Mouse (Mus musculus): ENCODE results near the gene Fkbp8. TPM values are rescaled to one million over a fixed set of nuclear protein-coding genes. Genes with fewer than 3 reads are reported as not detected.
A peak's percentile ranks its signal among the peaks of the same experiment; 100 is the strongest.

The Fkbp8 gene
- total and polyA plus RNA-seq, 3 experiments = 176 to 266 (median 178) TPM

GRCm38 (mm10) chr8:70504291-70504716 is 23.2 kb upstream of the Fkbp8 start:
- peaks cover 18 to 64% of the 10 kb centered on the region in 2 experiments for H3K4me1 ChIP-seq (ENCODE audit: control insufficient read depth in 1 of 2, insufficient read depth in 2 of 2)
- H3K27me3 ChIP-seq (replicated peaks) = peaks cover 5% of the 10 kb centered on the region
- H3K36me3 ChIP-seq (replicated peaks in 1 of 2; ENCODE audit: control insufficient read depth in 1 of 2, insufficient read depth in 1 of 2, low read length in 1 of 2) = peaks cover 20 to 44% of the 10 kb centered on the region in 2 experiments
- no peaks in the 10 kb centered on the region for H3K9me3 ChIP-seq (replicated peaks; ENCODE audit: low read length)
- dilution Hi-C loops (cut with MboI; ENCODE audit: extremely low pct_ligation_motif_present, extremely low pct_unique_long_range_greater_than_20kb, low sequenced_read_pairs) (no loop called here), in situ Hi-C loops (cut with MboI; ENCODE audit: low pct_ligation_motif_present, low pct_unique_long_range_greater_than_20kb, low sequenced_read_pairs) (loop anchor here (10.0 kb wide), 1 partner anchor 90 kb away; no protein-coding TSS in a partner anchor)
- H3K4me2 ChIP-seq (ENCODE audit: insufficient read depth, low read depth, poor library complexity, severe bottlenecking) = no peak overlapping the region
- no peak overlapping the region for H3K9ac ChIP-seq (ENCODE audit: insufficient read depth, low read depth)
- no peak for DNase-seq (ENCODE audit: extremely low read depth)
- H3K4me3 ChIP-seq (replicated peaks in 1 of 3; ENCODE audit: low read depth in 2 of 3, low read length in 2 of 3, poor library complexity in 1 of 3) = no peak overlapping the region
- H3K27ac ChIP-seq (ENCODE audit: insufficient read depth, low read depth) = no peak overlapping the region
- TF ChIP-seq ZC3H11A (IDR thresholded peaks at IDR 0.05; ENCODE audit: low read depth, low read length) = no peak
- no peak for TF ChIP-seq MXI1 (IDR thresholded peaks at IDR 0.05; ENCODE audit: low read depth, low read length)
- TF ChIP-seq IRF4 (IDR thresholded peaks at IDR 0.05; ENCODE audit: low read depth, low read length) = no peak
- no peak for TF ChIP-seq E2F4 (IDR thresholded peaks at IDR 0.05; ENCODE audit: insufficient replicate concordance, low read depth, low read length)
- TF ChIP-seq MYC (IDR thresholded peaks at IDR 0.05; ENCODE audit: low read depth, low read length) = no peak
- TF ChIP-seq USF2 (conservative IDR thresholded peaks at IDR 0.05; ENCODE audit: low read depth, low read length) = no peak
- no peak for TF ChIP-seq HCFC1 (IDR thresholded peaks at IDR 0.05; ENCODE audit: low read depth, low read length)
- TF ChIP-seq KAT2A (IDR thresholded peaks at IDR 0.05; ENCODE audit: insufficient replicate concordance, low read length) = no peak
- no peak for TF ChIP-seq PAX5 (IDR thresholded peaks at IDR 0.05; ENCODE audit: low read length)
- TF ChIP-seq ZNF384 (IDR thresholded peaks at IDR 0.05; ENCODE audit: low read depth, low read length) = no peak
- TF ChIP-seq MAZ (IDR thresholded peaks at IDR 0.05; ENCODE audit: low read depth, low read length) = no peak
- TF ChIP-seq SIN3A (IDR thresholded peaks at IDR 0.05; ENCODE audit: low read length) = no peak
- TF ChIP-seq TCF12 (IDR thresholded peaks at IDR 0.05; ENCODE audit: low read depth, low read length) = no peak
- no peak for TF ChIP-seq ETS1 (conservative IDR thresholded peaks at IDR 0.05; ENCODE audit: low read depth, low read length)
- no peak for TF ChIP-seq SMC3 (IDR thresholded peaks at IDR 0.05; ENCODE audit: low read depth, low read length)
- TF ChIP-seq TBP (conservative IDR thresholded peaks at IDR 0.05; ENCODE audit: low read depth, low read length) = no peak
- TF ChIP-seq ELF1 (IDR thresholded peaks at IDR 0.05; ENCODE audit: low read depth, low read length) = no peak
- no peak for TF ChIP-seq USF1 (IDR thresholded peaks at IDR 0.05; ENCODE audit: low read depth, low read length)
- no peak for TF ChIP-seq POLR2A (IDR thresholded peaks at IDR 0.05; ENCODE audit: low read depth, low read length)
- TF ChIP-seq NELFE (IDR thresholded peaks at IDR 0.05; ENCODE audit: low read depth, low read length) = no peak
- peaks cover 15% of the 10 kb centered on the region for H3K79me2 ChIP-seq (replicated peaks; ENCODE audit: control insufficient read depth, extremely low read depth, insufficient read depth, poor library complexity, severe bottlenecking)

GRCm38 (mm10) chr8:70504851-70505250 is 22.7 kb upstream of the Fkbp8 start:
- peak; percentile 67 to 84 for TF ChIP-seq CTCF (conservative IDR thresholded peaks at IDR 0.05 in 1 of 2, IDR thresholded peaks at IDR 0.05 in 1 of 2; ENCODE audit: low read depth in 2 of 2, low read length in 2 of 2)
- no peak for TF ChIP-seq POLR2AphosphoS2 (IDR thresholded peaks at IDR 0.05; ENCODE audit: low read depth, low read length)
- TF ChIP-seq SMC3 (IDR thresholded peaks at IDR 0.05; ENCODE audit: low read depth, low read length) = peak; percentile 77
- no peak for TF ChIP-seq MYC (IDR thresholded peaks at IDR 0.05; ENCODE audit: low read depth, low read length)
- no peak for TF ChIP-seq E2F4 (IDR thresholded peaks at IDR 0.05; ENCODE audit: insufficient replicate concordance, low read depth, low read length)
- TF ChIP-seq USF2 (conservative IDR thresholded peaks at IDR 0.05; ENCODE audit: low read depth, low read length) = no peak
- TF ChIP-seq ZMIZ1 (IDR thresholded peaks at IDR 0.05; ENCODE audit: low read depth, low read length) = no peak
- TF ChIP-seq SIN3A (IDR thresholded peaks at IDR 0.05; ENCODE audit: low read length) = no peak
- peak; percentile 59 for TF ChIP-seq RAD21 (IDR thresholded peaks at IDR 0.05; ENCODE audit: low read depth, low read length)
- TF ChIP-seq JUN (IDR thresholded peaks at IDR 0.05; ENCODE audit: insufficient read depth, low read depth, low read length) = no peak
- TF ChIP-seq MAX (IDR thresholded peaks at IDR 0.05; ENCODE audit: low read length) = no peak
- Histone ChIP-seq H3K27me3 (replicated peaks) (peaks cover 3% of the 10 kb centered on the region), H3K36me3 (replicated peaks in 1 of 2; ENCODE audit: control insufficient read depth in 1 of 2, insufficient read depth in 1 of 2, low read length in 1 of 2) (peaks cover 21 to 46% of the 10 kb centered on the region in 2 experiments), H3K79me2 (replicated peaks; ENCODE audit: control insufficient read depth, extremely low read depth, insufficient read depth, poor library complexity, severe bottlenecking) (peaks cover 21% of the 10 kb centered on the region), H3K4me2 (ENCODE audit: insufficient read depth, low read depth, poor library complexity, severe bottlenecking) (no peak overlapping the region), H3K4me1 (ENCODE audit: control insufficient read depth in 1 of 2, insufficient read depth in 2 of 2) (peaks cover 18 to 58% of the 10 kb centered on the region in 2 experiments), H3K9me3 (replicated peaks; ENCODE audit: low read length) (no peaks in the 10 kb centered on the region), H3K27ac (ENCODE audit: insufficient read depth, low read depth) (no peak overlapping the region), H3K4me3 (replicated peaks in 1 of 3; ENCODE audit: low read depth in 2 of 3, low read length in 2 of 3, poor library complexity in 1 of 3) (no peak overlapping the region), H3K9ac (ENCODE audit: insufficient read depth, low read depth) (no peak overlapping the region)
- dilution Hi-C loops (cut with MboI; ENCODE audit: extremely low pct_ligation_motif_present, extremely low pct_unique_long_range_greater_than_20kb, low sequenced_read_pairs) = no loop called here
- peak; percentile 78 for DNase-seq (ENCODE audit: extremely low read depth)
- in situ Hi-C loops (cut with MboI; ENCODE audit: low pct_ligation_motif_present, low pct_unique_long_range_greater_than_20kb, low sequenced_read_pairs) = loop anchor here (10.0 kb wide), 1 partner anchor 90 kb away; no protein-coding TSS in a partner anchor
